Mouse (Mus musculus) heart, embryonic 14.5 days (tissue): ENCODE data around the gene Pkdcc. TPM values are rescaled to one million over a fixed set of nuclear protein-coding genes. Genes with fewer than 3 reads are reported as not detected.

Experiments used
- ATAC-seq: fragments of 200-750 bp; cut with Nextera tagmentation; 2 replicates; pipeline ENCODE4 v1.8.0; 2017; ENCODE audit warnings: low read depth, moderate TSS enrichment; ENCODE audit not compliant: insufficient number of reproducible peaks, insufficient read depth, low FRiP score
- H3K27ac ChIP-seq, 2 experiments: fragments of 200-500 bp in 1 of 2; fragments of 300-500 bp in 1 of 2; sonication (generic) in 1 of 2; replicated peaks in 1 of 2; 2 replicates each; pipeline ENCODE4 v1.5.1; 2012 to 2014; ENCODE audit warnings: low read depth in 2 of 2, low read length in 2 of 2, control low read depth in 1 of 2, mild to moderate bottlenecking in 1 of 2, mixed read lengths in 1 of 2; ENCODE audit not compliant: control insufficient read depth in 1 of 2, insufficient read depth in 1 of 2
- H3K27me3 ChIP-seq: fragments of 300-500 bp; sonication (generic); 2 replicates; pipeline ENCODE4 v1.6.1; 2014; ENCODE audit warnings: mild to moderate bottlenecking, low read length, control low read depth; ENCODE audit not compliant: control insufficient read depth, insufficient read depth
- H3K36me3 ChIP-seq: fragments of 300-500 bp; sonication (generic); 2 replicates; pipeline ENCODE4 v1.6.1; 2014; ENCODE audit warnings: mild to moderate bottlenecking, control low read depth, low read length, mixed read lengths; ENCODE audit not compliant: control insufficient read depth, insufficient read depth
- H3K4me1 ChIP-seq, 2 experiments: fragments of 200-500 bp in 1 of 2; fragments of 300-500 bp in 1 of 2; sonication (generic) in 1 of 2; 2 replicates each; pipeline ENCODE4 v1.6.1; 2012 to 2014; ENCODE audit warnings: low read length in 2 of 2, control low read depth in 1 of 2, mixed read lengths in 1 of 2; ENCODE audit not compliant: control insufficient read depth in 2 of 2, insufficient read depth in 2 of 2
- H3K4me2 ChIP-seq: fragments of 300-500 bp; sonication (generic); 2 replicates; pipeline ENCODE4 v1.6.1; 2014; ENCODE audit warnings: mild to moderate bottlenecking, low read length
- H3K4me3 ChIP-seq, 2 experiments: fragments of 200-500 bp in 1 of 2; fragments of 300-500 bp in 1 of 2; sonication (generic) in 1 of 2; 2 replicates each; pipeline ENCODE4 v1.5.1; 2012 to 2014; ENCODE audit warnings: low read length in 2 of 2, mild to moderate bottlenecking in 2 of 2, control low read depth in 1 of 2, low read depth in 1 of 2, moderate library complexity in 1 of 2; ENCODE audit not compliant: control insufficient read depth in 1 of 2, insufficient read depth in 1 of 2
- H3K9ac ChIP-seq: fragments of 300-500 bp; sonication (generic); 2 replicates; pipeline ENCODE4 v1.6.1; 2014; ENCODE audit warnings: mild to moderate bottlenecking, low read length
- H3K9me3 ChIP-seq: fragments of 300-500 bp; sonication (generic); 2 replicates; pipeline ENCODE4 v1.6.1; 2016; ENCODE audit warnings: low read length, control low read depth; ENCODE audit not compliant: control insufficient read depth
- WGBS: fragments of 180-500 bp; shearing (Covaris S2); extraction: QIAGEN DNeasy Blood & Tissue Kit; methylation state at CpG from one replicate; pipeline ENCODE4 v1.1.7; 2014; 5-methylcytosine and 5-hydroxymethylcytosine counted together
- polyA plus RNA-seq: library from polyadenylated mRNA; unstranded; fragments of >200 nt; fragmentation: Nextera tagmentation; extraction: Ambion mirVana; gene quantifications from 2 replicates; pipeline ENCODE4 v1.2.1, GENCODE M21; 2014

Pkdcc gene
- polyA plus RNA-seq, 1 experiment from 2014 or later: 20.2 TPM

GRCm38 (mm10) chr17:83247176-83247575 lies 32.1 kb downstream of the Pkdcc start:
- 47% methylated on average over 4 of the region's 4 CpGs for WGBS
- no peak overlapping the region for H3K27ac ChIP-seq

GRCm38 (mm10) chr17:83248467-83248866 lies 33.4 kb downstream of the Pkdcc start:
- H3K4me1 ChIP-seq: peaks cover 0 to 6% of the 10 kb centered on the region in 2 experiments; a peak in 1 of 4 replicates
- H3K27ac ChIP-seq: no peak overlapping the region
- H3K9ac ChIP-seq: no peak overlapping the region
- H3K4me3 ChIP-seq: no peak overlapping the region
- no peaks in the 10 kb centered on the region for H3K27me3 ChIP-seq
- H3K9me3 ChIP-seq: no peaks in the 10 kb centered on the region
- H3K36me3 ChIP-seq: no peaks in the 10 kb centered on the region
- 51% methylated on average over 2 of the region's 2 CpGs for WGBS
- no peak overlapping the region for H3K4me2 ChIP-seq
- no peak for ATAC-seq

More at GRCm38 (mm10) chr17:83247176-83247575, 32.1 kb downstream of the Pkdcc start:
- Histone ChIP-seq H3K9me3 (no peaks in the 10 kb centered on the region), H3K4me1 (peaks cover 0 to 6% of the 10 kb centered on the region in 2 experiments; a peak in 1 of 4 replicates), H3K36me3 (no peaks in the 10 kb centered on the region), H3K27me3 (no peaks in the 10 kb centered on the region), H3K9ac (no peak overlapping the region), H3K4me2 (no peak overlapping the region), H3K4me3 (no peak overlapping the region)
- no peak for ATAC-seq

- Histone ChIP-seq H3K4me1 (peaks cover 0 to 5% of the 10 kb centered on the region in 2 experiments; a peak in 1 of 4 replicates), H3K9me3 (peaks cover 5% of the 10 kb centered on the region; the same call in 1 of the 2 replicates), H3K36me3 (no peaks in the 10 kb centered on the region), H3K27ac (no peak overlapping the region), H3K4me3 (no peak overlapping the region), H3K27me3 (no peaks in the 10 kb centered on the region), H3K4me2 (no peak overlapping the region), H3K9ac (no peak overlapping the region)
- 87% methylated on average over 18 of the region's 18 CpGs for WGBS
- ATAC-seq: no peak
Observed at GRCm38 (mm10) chr17:83250903-83251526, 35.9 kb downstream of the Pkdcc start.

GRCm38 (mm10) chr17:83253051-83253649 lies 38.1 kb downstream of the Pkdcc start:
- no peak for ATAC-seq
- Histone ChIP-seq H3K27me3 (no peaks in the 10 kb centered on the region), H3K27ac (no peak overlapping the region), H3K4me3 (no peak overlapping the region), H3K4me2 (no peak overlapping the region; the same call in 1 of the 2 replicates), H3K4me1 (no peaks in the 10 kb centered on the region), H3K9ac (no peak overlapping the region), H3K36me3 (no peaks in the 10 kb centered on the region), H3K9me3 (peaks cover 5% of the 10 kb centered on the region; the same call in 1 of the 2 replicates)
- WGBS: 32% methylated on average over 12 of the region's 12 CpGs

GRCm38 (mm10) chr17:83267202-83268128 lies 52.4 kb downstream of the Pkdcc start:
- Histone ChIP-seq H3K27me3 (no peaks in the 10 kb centered on the region), H3K9ac (peak overlapping the region; percentile 47), H3K27ac (peak overlapping the region in 1 of 2 experiments; percentile 27; a peak in 1 of 4 replicates), H3K4me2 (peak overlapping the region; percentile 68), H3K9me3 (no peaks in the 10 kb centered on the region), H3K36me3 (no peaks in the 10 kb centered on the region), H3K4me3 (peak overlapping the region; percentile 32 to 38), H3K4me1 (peaks cover 0 to 3% of the 10 kb centered on the region in 2 experiments; a peak in 1 of 4 replicates)
- 39% methylated on average over 23 of the region's 23 CpGs for WGBS
- peak; percentile 86 for ATAC-seq

GRCm38 (mm10) chr17:83271509-83271908 lies 56.4 kb downstream of the Pkdcc start:
- 0% methylated on average over 3 of the region's 3 CpGs for WGBS
- Histone ChIP-seq H3K4me2 (no peak overlapping the region), H3K4me3 (no peak overlapping the region), H3K27me3 (no peaks in the 10 kb centered on the region), H3K27ac (no peak overlapping the region), H3K4me1 (peaks cover 15 to 22% of the 10 kb centered on the region in 2 experiments), H3K9ac (no peak overlapping the region), H3K36me3 (no peaks in the 10 kb centered on the region), H3K9me3 (no peaks in the 10 kb centered on the region)
- ATAC-seq: no peak

- Histone ChIP-seq H3K9me3 (no peaks in the 10 kb centered on the region), H3K4me1 (peaks cover 26 to 30% of the 10 kb centered on the region in 2 experiments), H3K27me3 (no peaks in the 10 kb centered on the region), H3K4me2 (no peak overlapping the region), H3K9ac (no peak overlapping the region), H3K27ac (no peak overlapping the region), H3K36me3 (no peaks in the 10 kb centered on the region), H3K4me3 (no peak overlapping the region)
- no peak for ATAC-seq
- WGBS: 58% methylated on average over 8 of the region's 8 CpGs
Observed at GRCm38 (mm10) chr17:83272641-83273040, 57.5 kb downstream of the Pkdcc start.
